In the genomic region with DNA sequence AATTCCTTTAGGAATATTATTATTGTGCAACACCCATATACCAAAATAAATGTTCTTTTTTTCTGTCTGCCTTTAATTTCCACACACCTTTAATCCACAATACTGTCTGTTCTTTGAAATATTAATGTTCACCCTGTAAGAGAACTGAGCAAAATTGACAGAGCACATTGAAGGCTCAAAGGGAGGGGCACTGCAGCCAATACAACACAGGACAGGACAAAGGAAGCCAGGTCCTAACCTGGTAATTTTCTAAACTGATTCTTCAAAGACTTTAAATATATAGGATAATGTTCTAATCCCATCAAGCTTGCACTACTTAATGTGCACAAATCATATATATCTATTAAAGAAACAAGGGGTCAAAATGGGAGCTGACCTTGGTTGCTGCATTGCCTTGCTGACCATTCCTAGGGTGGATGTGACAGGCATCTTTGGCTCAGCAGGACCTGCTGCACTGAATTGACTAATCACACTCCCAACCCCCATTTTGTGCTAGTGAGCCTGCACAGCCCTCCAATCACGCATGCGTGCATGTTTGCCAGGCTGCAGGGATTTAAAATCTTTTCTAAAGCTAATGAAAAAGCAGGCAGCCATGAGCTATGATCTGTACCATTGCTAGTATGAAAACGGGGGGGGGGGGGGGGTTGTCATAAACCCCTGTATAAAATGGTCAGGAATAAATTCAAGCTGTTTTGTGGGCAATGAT, we compare ENCODE assay signal across 11 mouse cellular contexts. TPM values are rescaled to one million over a fixed set of nuclear protein-coding genes. Genes with fewer than 3 reads are reported as not detected.
DNase-seq lines count a peak whose midpoint lies in the region; ATAC-seq and TF ChIP-seq lines count a peak whose summit lies in the region.
"Had no signal": no experiment of that assay in that cellular context is flagged by ENCODE, and none has a peak within 500 bp of the region (broad histone marks: within the 10 kb centered on the region; RNA-seq: fewer than 3 reads in every experiment).

No protein-coding gene starts in this region.

- no peak for ATAC-seq in cerebellum, adult (ENCODE audit: insufficient number of reproducible peaks, low FRiP score, low TSS enrichment)
- peak; percentile 86 for ATAC-seq in hindbrain, embryonic 14.5 days (ENCODE audit: low FRiP score)
- peak; percentile 86 for ATAC-seq in midbrain, postnatal 0 days (ENCODE audit: low FRiP score)

- H3K9ac ChIP-seq in hindbrain, embryonic 14.5 days: peak overlapping the region; percentile 42; the same call in 1 of the 2 replicates
- peak overlapping the region; percentile 19; the same call in 1 of the 2 replicates for H3K9ac ChIP-seq in midbrain, postnatal 0 days (replicated peaks; ENCODE audit: low read length, poor library complexity, severe bottlenecking)

- H3K27ac ChIP-seq in hindbrain, embryonic 14.5 days: peak overlapping the region; percentile 76
- H3K27ac ChIP-seq in midbrain, postnatal 0 days (ENCODE audit: low read depth, low read length): peak overlapping the region; percentile 68
- H3K27ac ChIP-seq: macrophage had no signal

- H3K4me2 ChIP-seq in hindbrain, embryonic 14.5 days (replicated peaks): peak overlapping the region; percentile 35
- peak overlapping the region; percentile 9; the same call in 1 of the 2 replicates for H3K4me2 ChIP-seq in midbrain, postnatal 0 days (ENCODE audit: low read depth, low read length, poor library complexity, severe bottlenecking)

- H3K36me3 ChIP-seq in hindbrain, embryonic 14.5 days (replicated peaks; ENCODE audit: control insufficient read depth, insufficient read depth): no peaks in the 10 kb centered on the region
- H3K36me3 ChIP-seq in midbrain, postnatal 0 days (ENCODE audit: insufficient read depth, low read length): no peaks in the 10 kb centered on the region

- H3K27me3 ChIP-seq in hindbrain, embryonic 14.5 days (ENCODE audit: control insufficient read depth, insufficient read depth, low read length): no peaks in the 10 kb centered on the region
- H3K27me3 ChIP-seq in midbrain, postnatal 0 days (ENCODE audit: insufficient read depth, low read length): no peaks in the 10 kb centered on the region

- DNase-seq in cerebellum, postnatal 25 days: peak; percentile 23 to 26
- peak; percentile 6 to 15 for DNase-seq in cerebellum, postnatal 36 days
- peak; percentile 62 for DNase-seq in hindbrain, embryonic 14.5 days (ENCODE audit: low spot score)
- DNase-seq in midbrain, postnatal 0 days (ENCODE audit: low spot score): peak; percentile 85
- no peak for DNase-seq in yolk sac, embryonic 10.5 days (ENCODE audit: low spot score)
- DNase-seq in B cell, adult 2 months: no peak
- no peak for DNase-seq in gastrocnemius, postnatal 4 days (ENCODE audit: low spot score in 2 of 2)
- DNase-seq: adrenal gland, postnatal 10 days; kidney, adult 11 months had no signal

- no peak for TF ChIP-seq CTCF in midbrain, postnatal 0 days (IDR thresholded peaks at IDR 0.05)

- WGBS in hindbrain, embryonic 14.5 days: 55% methylated on average over 3 of the region's 3 CpGs
- 44% methylated on average over 3 of the region's 3 CpGs for WGBS in midbrain, postnatal 0 days

- H3K4me3 ChIP-seq in hindbrain, embryonic 14.5 days (replicated peaks; ENCODE audit: low read length): 0 out of 2 replicates have a peak overlapping the region, but pooled peaks have one; percentile 2
- peak overlapping the region; percentile 9; the same call in 1 of the 2 replicates for H3K4me3 ChIP-seq in midbrain, postnatal 0 days (ENCODE audit: low read depth, low read length)

- no peaks in the 10 kb centered on the region for H3K4me1 ChIP-seq in hindbrain, embryonic 14.5 days (replicated peaks; ENCODE audit: control insufficient read depth, insufficient read depth, low read length)
- H3K4me1 ChIP-seq in midbrain, postnatal 0 days (ENCODE audit: insufficient read depth, low read length): no peaks in the 10 kb centered on the region

- H3K9me3 ChIP-seq in hindbrain, embryonic 14.5 days (ENCODE audit: control insufficient read depth, low read length): peaks cover 3% of the 10 kb centered on the region; the same call in 1 of the 2 replicates
- no peaks in the 10 kb centered on the region for H3K9me3 ChIP-seq in midbrain, postnatal 0 days (ENCODE audit: low read length)

RNA-seq across cellular contexts. Expression of a gene that starts 42.7 kb away (rescaled TPM):
- 951 and 1,022 TPM in 2 replicates for polyA plus RNA-seq in hindbrain, embryonic 14.5 days (2014; fragmentation: Nextera tagmentation; extraction: Ambion mirVana)
- 544 and 562 TPM in 2 replicates for total RNA-seq in midbrain, postnatal 0 days (2014; rRNA removed)
- polyA plus RNA-seq in midbrain, postnatal 0 days (2015; fragmentation: Nextera tagmentation; extraction: Ambion mirVana): 1,182 and 1,261 TPM in 2 replicates
- total RNA-seq in gastrocnemius, postnatal 4 days (2021): 10 to 100 TPM; 13.4 to 14.8 TPM
- polyA plus RNA-seq: macrophage had no signal

Comparison
In these comparisons a context has a peak if more than half of its experiments do, and no peak if none do; other contexts are left out.
1. DNase-seq: peak in cerebellum, postnatal 25 days (2 of 2), cerebellum, postnatal 36 days (2 of 2), hindbrain, embryonic 14.5 days (single experiment) and midbrain, postnatal 0 days (single experiment); none in yolk sac, embryonic 10.5 days (single experiment), B cell, adult 2 months (0 of 2) and gastrocnemius, postnatal 4 days (0 of 2).
2. RNA of a gene that starts 42.7 kb away (total RNA-seq): 544 to 562 TPM in midbrain, postnatal 0 days; 13.4 to 14.8 TPM in gastrocnemius, postnatal 4 days; every median in the first group is over 10 times any median in the second.